Mouse (Mus musculus) T-helper 1 cell (primary cell): ENCODE data around the gene Slc17a6.
"Not testable (repeated sequence)": the region's sequence is repeated elsewhere in the genome, so short reads cannot be mapped to it uniquely, and the experiment has no call there.

ENCODE experiments used
- in situ Hi-C: fragments of 300-600 bp; cut with MboI, MseI; formaldehyde crosslinking; loops from one replicate; pipeline ENCODE4 v1.15.1; 2025; ENCODE audit warnings: high pct_unique_total_duplicates

Slc17a6 gene

DNA sequence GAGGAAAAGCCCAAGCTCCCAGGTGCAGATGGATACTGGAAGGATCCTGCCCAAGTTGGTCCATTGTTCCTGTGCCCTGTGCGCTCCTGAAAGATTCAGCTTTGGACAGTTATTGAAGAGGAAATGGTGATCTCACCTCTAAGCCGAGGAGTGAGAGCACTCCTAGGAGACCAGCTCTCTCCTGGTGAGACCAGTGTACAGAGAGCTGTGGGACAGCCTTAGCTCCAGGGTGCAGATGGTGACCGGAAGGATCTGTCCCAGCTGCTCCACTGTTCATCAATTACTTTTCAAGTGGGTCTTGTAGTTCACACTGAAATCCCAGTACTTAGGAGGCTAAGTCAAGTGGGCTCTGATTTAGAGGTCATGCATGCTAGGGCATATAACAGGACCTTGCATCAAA lies 35.3 kb downstream of the Slc17a6 start:
- in situ Hi-C loops = no loop called here

DNA sequence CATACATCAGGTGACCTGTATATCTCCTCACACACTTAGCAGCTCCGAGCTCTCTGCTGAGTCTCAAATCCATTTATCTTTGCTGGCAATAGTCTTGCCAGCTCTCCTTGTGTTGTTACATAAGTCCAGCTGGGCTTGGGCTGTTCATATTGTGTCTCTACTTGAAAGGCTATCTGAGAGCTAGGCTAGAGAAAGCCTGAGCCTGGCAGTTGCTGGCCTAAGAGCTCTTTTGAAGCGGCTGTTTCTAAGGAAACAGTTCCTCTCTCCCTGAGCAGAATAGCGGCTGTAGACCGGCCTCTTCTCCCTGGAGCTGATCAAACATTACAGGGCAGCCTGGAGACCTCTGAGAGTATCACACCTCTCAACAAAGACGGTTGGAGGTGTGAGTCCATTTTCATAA lies 40.6 kb downstream of the Slc17a6 start:
- in situ Hi-C loops = no loop called here

DNA sequence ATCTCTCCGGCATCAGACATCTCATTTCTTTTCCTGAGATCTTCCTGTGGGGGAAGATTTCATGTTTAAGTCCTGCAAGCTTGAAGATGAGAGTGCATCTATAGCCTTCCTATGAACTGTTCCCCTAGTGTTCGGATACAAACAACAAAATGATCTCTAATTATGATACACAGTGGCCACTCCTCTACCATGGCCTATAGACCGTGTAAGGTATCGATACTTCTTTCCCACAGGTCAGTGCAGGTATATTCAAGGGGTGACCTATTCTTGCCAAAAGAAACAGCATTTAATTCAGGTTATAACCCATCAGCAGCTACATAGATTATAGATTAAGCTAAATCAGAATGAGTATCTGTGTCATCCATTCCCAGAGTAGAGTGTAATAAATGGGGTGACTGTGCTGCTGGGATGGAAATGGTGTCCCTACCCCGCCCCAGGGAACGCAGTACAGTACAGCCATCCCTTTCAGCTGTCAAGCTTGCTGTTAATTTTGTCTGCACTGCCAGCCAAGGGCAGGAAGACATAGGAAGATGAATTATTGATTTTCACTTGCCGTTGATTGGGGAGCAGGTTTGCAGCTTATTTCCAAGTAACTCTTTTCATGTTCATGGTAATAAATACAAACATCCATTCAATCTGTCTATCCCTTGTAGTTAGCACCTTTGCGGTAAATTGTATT lies 71.9 kb downstream of the Slc17a6 start:
- in situ Hi-C loops = no loop called here

DNA sequence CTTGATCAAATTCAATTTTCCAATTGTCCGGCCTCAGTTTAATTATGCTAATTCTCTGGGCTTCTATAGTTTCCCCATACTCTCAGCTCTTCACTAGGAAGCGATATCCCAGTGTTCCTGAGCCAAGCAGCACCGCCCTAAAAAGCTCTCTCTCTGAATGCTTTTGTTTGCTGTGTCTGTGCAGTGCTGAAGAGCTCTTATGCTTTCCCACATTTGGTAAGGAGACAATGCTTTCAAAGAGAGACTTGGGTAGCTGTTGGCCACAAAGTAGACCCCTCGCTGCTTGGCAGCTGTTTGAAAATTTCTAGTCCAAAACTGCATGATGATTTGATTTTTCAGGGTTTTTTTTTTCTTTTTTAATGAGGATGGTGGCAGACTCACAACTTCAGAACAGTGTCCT lies 72.6 kb downstream of the Slc17a6 start:
- in situ Hi-C loops = no loop called here

DNA sequence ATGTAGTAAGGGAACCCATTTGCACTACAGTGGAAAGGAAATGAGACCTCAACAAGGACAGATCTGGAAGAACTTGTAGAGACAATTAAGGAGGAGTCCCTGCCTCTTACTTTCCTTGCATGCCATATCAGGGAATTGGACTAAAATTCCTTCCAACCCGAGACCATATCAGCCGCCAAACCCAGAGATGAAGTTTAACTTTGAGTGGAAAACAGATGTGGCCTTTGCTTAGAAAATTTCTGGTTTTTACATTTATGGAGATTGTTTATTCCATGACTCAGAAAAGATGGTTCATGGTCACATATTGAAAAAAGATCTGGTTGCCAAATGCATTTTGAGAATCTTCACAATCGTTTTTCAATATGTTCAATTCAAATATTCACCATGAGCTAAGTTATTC lies 87.7 kb downstream of the Slc17a6 start:
- in situ Hi-C loops = no loop called here

DNA sequence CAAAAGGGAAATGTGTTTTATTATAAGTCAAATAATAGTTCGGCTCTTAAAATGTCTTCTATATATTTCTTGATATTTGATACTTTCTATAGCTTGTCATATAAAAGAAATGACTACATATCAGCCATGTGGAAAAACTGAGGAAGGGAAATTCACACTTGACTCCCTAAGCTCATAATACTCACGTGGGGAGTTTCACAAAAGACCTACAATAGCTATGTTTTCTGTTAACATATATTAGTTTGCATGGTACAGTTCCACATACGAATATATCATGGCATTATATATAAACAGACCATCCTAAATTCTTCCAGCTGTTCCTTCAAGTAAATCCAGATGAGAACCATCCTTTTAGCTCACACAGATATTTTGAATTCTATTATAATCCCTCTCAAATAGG lies 88.5 kb downstream of the Slc17a6 start:
- in situ Hi-C loops = not testable (repeated sequence)

DNA sequence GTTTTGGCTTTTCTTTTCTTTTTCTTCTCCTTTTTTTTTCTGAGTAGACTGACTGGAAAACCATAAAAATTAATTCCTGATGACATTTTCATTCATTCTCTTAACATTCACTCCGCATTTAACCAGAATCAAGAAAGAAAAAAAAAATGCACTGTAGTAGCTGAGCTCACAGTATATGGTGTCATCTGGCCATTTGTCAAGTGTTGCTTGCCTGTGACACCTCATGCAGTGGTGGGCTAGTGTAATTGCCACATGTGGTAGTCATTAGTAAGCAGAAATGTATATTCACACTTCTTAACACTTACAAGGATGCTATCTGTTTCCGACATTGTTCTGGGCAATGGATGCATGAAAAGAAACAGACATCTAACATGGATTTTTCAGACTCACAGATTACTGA lies 94.0 kb downstream of the Slc17a6 start:
- in situ Hi-C loops = no loop called here
